Mouse (Mus musculus): ENCODE results near the gene Mtap. TPM values are rescaled to one million over a fixed set of nuclear protein-coding genes. Genes with fewer than 3 reads are reported as not detected.

The Mtap gene
- polyA plus RNA-seq, 1 experiment from 2014 or later = 18.5 TPM

- no peak for ATAC-seq
- WGBS = 78% methylated on average over 5 of the region's 5 CpGs
- no peak overlapping the region for H3K9ac ChIP-seq (ENCODE audit: low read depth, low read length)
- no peak overlapping the region for H3K4me2 ChIP-seq (ENCODE audit: low read length)
- no peaks in the 10 kb centered on the region for H3K36me3 ChIP-seq (ENCODE audit: control insufficient read depth, insufficient read depth, low read length)
- H3K27ac ChIP-seq (ENCODE audit: low read length) = no peak overlapping the region
- no peaks in the 10 kb centered on the region for H3K9me3 ChIP-seq (replicated peaks; ENCODE audit: control insufficient read depth, low read length, poor library complexity, severe bottlenecking)
- H3K27me3 ChIP-seq (ENCODE audit: control insufficient read depth, insufficient read depth, low read depth, low read length) = peaks cover 5% of the 10 kb centered on the region; the same call in 1 of the 2 replicates
- H3K4me1 ChIP-seq (ENCODE audit: control insufficient read depth, insufficient read depth, low read length) = no peaks in the 10 kb centered on the region
- no peak overlapping the region for H3K4me3 ChIP-seq (ENCODE audit: low read depth, low read length)
These were observed 8.0 kb upstream of the Mtap start for GRCm38 (mm10) chr4:89128937-89129277.

- Histone ChIP-seq H3K4me1 (ENCODE audit: control insufficient read depth, insufficient read depth, low read length) (no peaks in the 10 kb centered on the region), H3K4me3 (ENCODE audit: low read depth, low read length) (no peak overlapping the region), H3K4me2 (ENCODE audit: low read length) (peak overlapping the region; percentile 48), H3K9ac (ENCODE audit: low read depth, low read length) (no peak overlapping the region), H3K27me3 (ENCODE audit: control insufficient read depth, insufficient read depth, low read depth, low read length) (peaks cover 5% of the 10 kb centered on the region; the same call in 1 of the 2 replicates), H3K36me3 (ENCODE audit: control insufficient read depth, insufficient read depth, low read length) (no peaks in the 10 kb centered on the region), H3K9me3 (replicated peaks; ENCODE audit: control insufficient read depth, low read length, poor library complexity, severe bottlenecking) (no peaks in the 10 kb centered on the region), H3K27ac (ENCODE audit: low read length) (no peak overlapping the region)
- 7% methylated on average over 5 of the region's 5 CpGs for WGBS
- peak; percentile 83 for ATAC-seq
These were observed 7.5 kb upstream of the Mtap start for GRCm38 (mm10) chr4:89129311-89129913.

GRCm38 (mm10) chr4:89131795-89132194 lies 5.1 kb upstream of the Mtap start:
- H3K27me3 ChIP-seq (ENCODE audit: control insufficient read depth, insufficient read depth, low read depth, low read length) = peaks cover 5% of the 10 kb centered on the region; the same call in 1 of the 2 replicates
- ATAC-seq = no peak

GRCm38 (mm10) chr4:89136356-89136755 lies 566 bp upstream of the Mtap start:
- Histone ChIP-seq H3K4me3 (ENCODE audit: low read depth, low read length) (peak overlapping the region; percentile 76), H3K9ac (ENCODE audit: low read depth, low read length) (peak overlapping the region; percentile 79), H3K36me3 (ENCODE audit: control insufficient read depth, insufficient read depth, low read length) (no peaks in the 10 kb centered on the region), H3K4me2 (ENCODE audit: low read length) (peak overlapping the region; percentile 96), H3K9me3 (replicated peaks; ENCODE audit: control insufficient read depth, low read length, poor library complexity, severe bottlenecking) (no peaks in the 10 kb centered on the region), H3K27me3 (ENCODE audit: control insufficient read depth, insufficient read depth, low read depth, low read length) (no peaks in the 10 kb centered on the region), H3K4me1 (ENCODE audit: control insufficient read depth, insufficient read depth, low read length) (peaks cover 13% of the 10 kb centered on the region), H3K27ac (ENCODE audit: low read length) (no peak overlapping the region)
- ATAC-seq = no peak
- WGBS = 36% methylated on average over 3 of the region's 3 CpGs

More at GRCm38 (mm10) chr4:89131795-89132194, 5.1 kb upstream of the Mtap start:
- no peak overlapping the region for H3K4me2 ChIP-seq (ENCODE audit: low read length)
- WGBS = 93% methylated on average over 3 of the region's 3 CpGs
- H3K27ac ChIP-seq (ENCODE audit: low read length) = no peak overlapping the region
- H3K9ac ChIP-seq (ENCODE audit: low read depth, low read length) = no peak overlapping the region
- H3K4me3 ChIP-seq (ENCODE audit: low read depth, low read length) = no peak overlapping the region
- no peaks in the 10 kb centered on the region for H3K9me3 ChIP-seq (replicated peaks; ENCODE audit: control insufficient read depth, low read length, poor library complexity, severe bottlenecking)
- H3K4me1 ChIP-seq (ENCODE audit: control insufficient read depth, insufficient read depth, low read length) = peaks cover 5% of the 10 kb centered on the region
- no peaks in the 10 kb centered on the region for H3K36me3 ChIP-seq (ENCODE audit: control insufficient read depth, insufficient read depth, low read length)

GRCm38 (mm10) chr4:89137542-89138360 lies 829 bp downstream of the Mtap start:
- peaks cover 13% of the 10 kb centered on the region for H3K4me1 ChIP-seq (ENCODE audit: control insufficient read depth, insufficient read depth, low read length)
- peak overlapping the region; percentile 76 for H3K4me3 ChIP-seq (ENCODE audit: low read depth, low read length)
- H3K27me3 ChIP-seq (ENCODE audit: control insufficient read depth, insufficient read depth, low read depth, low read length) = no peaks in the 10 kb centered on the region
- no peaks in the 10 kb centered on the region for H3K36me3 ChIP-seq (ENCODE audit: control insufficient read depth, insufficient read depth, low read length)
- under 1% methylated on average over 36 of the region's 36 CpGs for WGBS
- H3K9ac ChIP-seq (ENCODE audit: low read depth, low read length) = peak overlapping the region; percentile 79
- ATAC-seq = peak; percentile 8
- H3K27ac ChIP-seq (ENCODE audit: low read length) = peak overlapping the region; percentile 65
- H3K9me3 ChIP-seq (replicated peaks; ENCODE audit: control insufficient read depth, low read length, poor library complexity, severe bottlenecking) = no peaks in the 10 kb centered on the region
- H3K4me2 ChIP-seq (ENCODE audit: low read length) = peak overlapping the region; percentile 96

GRCm38 (mm10) chr4:89138361-89138651 lies 1.4 kb downstream of the Mtap start:
- ATAC-seq = no peak
- peaks cover 13% of the 10 kb centered on the region for H3K4me1 ChIP-seq (ENCODE audit: control insufficient read depth, insufficient read depth, low read length)
- no peaks in the 10 kb centered on the region for H3K36me3 ChIP-seq (ENCODE audit: control insufficient read depth, insufficient read depth, low read length)
- no peaks in the 10 kb centered on the region for H3K9me3 ChIP-seq (replicated peaks; ENCODE audit: control insufficient read depth, low read length, poor library complexity, severe bottlenecking)
- peak overlapping the region; percentile 96 for H3K4me2 ChIP-seq (ENCODE audit: low read length)
- H3K4me3 ChIP-seq (ENCODE audit: low read depth, low read length) = peak overlapping the region; percentile 76
- H3K27ac ChIP-seq (ENCODE audit: low read length) = no peak overlapping the region
- no peak overlapping the region; the same call in 1 of the 2 replicates for H3K9ac ChIP-seq (ENCODE audit: low read depth, low read length)
- 5% methylated on average over 4 of the region's 4 CpGs for WGBS
- no peaks in the 10 kb centered on the region for H3K27me3 ChIP-seq (ENCODE audit: control insufficient read depth, insufficient read depth, low read depth, low read length)

GRCm38 (mm10) chr4:89140832-89141231 lies 3.9 kb downstream of the Mtap start:
- H3K27ac ChIP-seq (ENCODE audit: low read length) = no peak overlapping the region
- no peaks in the 10 kb centered on the region for H3K36me3 ChIP-seq (ENCODE audit: control insufficient read depth, insufficient read depth, low read length)
- no peak overlapping the region for H3K4me3 ChIP-seq (ENCODE audit: low read depth, low read length)
- no peak for ATAC-seq
- no peaks in the 10 kb centered on the region for H3K9me3 ChIP-seq (replicated peaks; ENCODE audit: control insufficient read depth, low read length, poor library complexity, severe bottlenecking)
- no peaks in the 10 kb centered on the region for H3K27me3 ChIP-seq (ENCODE audit: control insufficient read depth, insufficient read depth, low read depth, low read length)
- no peak overlapping the region for H3K4me2 ChIP-seq (ENCODE audit: low read length)
- WGBS = 81% methylated on average over 5 of the region's 5 CpGs
- no peak overlapping the region for H3K9ac ChIP-seq (ENCODE audit: low read depth, low read length)
- peaks cover 13% of the 10 kb centered on the region for H3K4me1 ChIP-seq (ENCODE audit: control insufficient read depth, insufficient read depth, low read length)

- WGBS = 51% methylated on average over 6 of the region's 6 CpGs
- no peak overlapping the region for H3K4me3 ChIP-seq (ENCODE audit: low read depth, low read length)
- H3K36me3 ChIP-seq (ENCODE audit: control insufficient read depth, insufficient read depth, low read length) = no peaks in the 10 kb centered on the region
- no peaks in the 10 kb centered on the region for H3K27me3 ChIP-seq (ENCODE audit: control insufficient read depth, insufficient read depth, low read depth, low read length)
- no peak overlapping the region for H3K27ac ChIP-seq (ENCODE audit: low read length)
- no peak overlapping the region for H3K4me2 ChIP-seq (ENCODE audit: low read length)
- H3K4me1 ChIP-seq (ENCODE audit: control insufficient read depth, insufficient read depth, low read length) = no peaks in the 10 kb centered on the region
- H3K9ac ChIP-seq (ENCODE audit: low read depth, low read length) = no peak overlapping the region
- no peaks in the 10 kb centered on the region for H3K9me3 ChIP-seq (replicated peaks; ENCODE audit: control insufficient read depth, low read length, poor library complexity, severe bottlenecking)
- peak; percentile 75 for ATAC-seq
These were observed 8.5 kb downstream of the Mtap start for GRCm38 (mm10) chr4:89145409-89145808.

- H3K9me3 ChIP-seq (replicated peaks; ENCODE audit: control insufficient read depth, low read length, poor library complexity, severe bottlenecking) = no peaks in the 10 kb centered on the region
- no peak overlapping the region for H3K27ac ChIP-seq (ENCODE audit: low read length)
- H3K4me3 ChIP-seq (ENCODE audit: low read depth, low read length) = no peak overlapping the region
- WGBS = 48% methylated on average over 3 of the region's 3 CpGs
- no peaks in the 10 kb centered on the region for H3K4me1 ChIP-seq (ENCODE audit: control insufficient read depth, insufficient read depth, low read length)
- no peak for ATAC-seq
- H3K9ac ChIP-seq (ENCODE audit: low read depth, low read length) = no peak overlapping the region
- H3K36me3 ChIP-seq (ENCODE audit: control insufficient read depth, insufficient read depth, low read length) = no peaks in the 10 kb centered on the region
- no peak overlapping the region for H3K4me2 ChIP-seq (ENCODE audit: low read length)
- H3K27me3 ChIP-seq (ENCODE audit: control insufficient read depth, insufficient read depth, low read depth, low read length) = no peaks in the 10 kb centered on the region
These were observed 9.4 kb downstream of the Mtap start for GRCm38 (mm10) chr4:89146291-89146690.

All from midbrain, embryonic 16.5 days (tissue).